Mouse (Mus musculus) testis, adult 2 months (tissue): ENCODE measurements at regions not wholly inside any gene's neighbourhood (a gene's known extent, or its start where the extent isn't known, plus 50 kb on each side); places are given as distances from the start of the nearest gene placed in this dataset.

Experiments used
- H3K27ac ChIP-seq: fragments of 200-500 bp; 2 replicates; pipeline ENCODE4 v1.5.1; 2012; ENCODE audit warnings: low read depth, low read length; ENCODE audit not compliant: control insufficient read depth, insufficient read depth
- H3K27me3 ChIP-seq: fragments of 200-500 bp; 2 replicates; pipeline ENCODE4 v1.6.1; 2012; ENCODE audit warnings: mild to moderate bottlenecking, low read length, moderate library complexity; ENCODE audit not compliant: control insufficient read depth, insufficient read depth
- H3K36me3 ChIP-seq: fragments of 200-500 bp; 2 replicates; pipeline ENCODE4 v1.6.1; 2012; ENCODE audit warnings: mild to moderate bottlenecking, low read length; ENCODE audit not compliant: control insufficient read depth, insufficient read depth
- H3K4me1 ChIP-seq: fragments of 200-500 bp; 2 replicates; pipeline ENCODE4 v1.6.1; 2012; ENCODE audit warnings: low read length; ENCODE audit not compliant: control insufficient read depth, insufficient read depth
- H3K4me3 ChIP-seq: fragments of 200-500 bp; 2 replicates; pipeline ENCODE4 v1.5.1; 2012; ENCODE audit warnings: low read depth, mild to moderate bottlenecking, low read length, moderate library complexity, mixed read lengths; ENCODE audit not compliant: control insufficient read depth
- CTCF ChIP-seq: fragments of 200-500 bp; IDR thresholded peaks from 2 replicates; pipeline ENCODE4 v1.5.1; 2012; ENCODE audit warnings: low read depth, mild to moderate bottlenecking, inconsistent platforms, low read length, moderate library complexity; ENCODE audit not compliant: control insufficient read depth, insufficient read depth, insufficient replicate concordance
- POLR2A ChIP-seq: fragments of 200-500 bp; IDR thresholded peaks from 2 replicates; pipeline ENCODE4 v1.6.1; 2012; ENCODE audit warnings: low read depth, mild to moderate bottlenecking, inconsistent platforms, low read length, moderate library complexity; ENCODE audit not compliant: control insufficient read depth

- H3K4me3 ChIP-seq, result no peak overlapping the region
- H3K27ac ChIP-seq, result no peak overlapping the region
- no peaks in the 10 kb centered on the region for H3K27me3 ChIP-seq
- TF ChIP-seq POLR2A (no peak), CTCF (no peak)
- no peaks in the 10 kb centered on the region for H3K36me3 ChIP-seq
- no peaks in the 10 kb centered on the region; the same call in none of the 2 replicates for H3K4me1 ChIP-seq
Measured at GRCm38 (mm10) chr8:8485252-8485651, 175.8 kb downstream of the Efnb2 start.

- no peaks in the 10 kb centered on the region for H3K27me3 ChIP-seq
- TF ChIP-seq CTCF (no peak), POLR2A (no peak)
- H3K36me3 ChIP-seq, result no peaks in the 10 kb centered on the region
- H3K4me1 ChIP-seq, result no peaks in the 10 kb centered on the region; the same call in none of the 2 replicates
- no peak overlapping the region for H3K27ac ChIP-seq
- no peak overlapping the region for H3K4me3 ChIP-seq
Measured at GRCm38 (mm10) chr8:8484546-8484945, 176.5 kb downstream of the Efnb2 start.

GRCm38 (mm10) chr8:8482707-8483480 lies 178.1 kb downstream of the Efnb2 start:
- H3K27ac ChIP-seq, result no peak overlapping the region
- H3K36me3 ChIP-seq, result no peaks in the 10 kb centered on the region
- TF ChIP-seq CTCF (no peak), POLR2A (no peak)
- H3K4me1 ChIP-seq, result no peaks in the 10 kb centered on the region
- H3K27me3 ChIP-seq, result no peaks in the 10 kb centered on the region
- no peak overlapping the region for H3K4me3 ChIP-seq

- H3K4me3 ChIP-seq, result no peak overlapping the region
- H3K27me3 ChIP-seq, result no peaks in the 10 kb centered on the region
- H3K36me3 ChIP-seq, result no peaks in the 10 kb centered on the region
- no peak overlapping the region for H3K27ac ChIP-seq
- TF ChIP-seq POLR2A (no peak), CTCF (no peak)
- no peaks in the 10 kb centered on the region for H3K4me1 ChIP-seq
Measured at GRCm38 (mm10) chr8:8477456-8477855, 183.6 kb downstream of the Efnb2 start.

GRCm38 (mm10) chr8:8468552-8468951 lies 192.5 kb downstream of the Efnb2 start:
- TF ChIP-seq POLR2A, result no peak
- TF ChIP-seq CTCF, result no peak
- Histone ChIP-seq H3K27me3 (no peaks in the 10 kb centered on the region), H3K36me3 (no peaks in the 10 kb centered on the region), H3K4me1 (no peaks in the 10 kb centered on the region), H3K4me3 (no peak overlapping the region), H3K27ac (no peak overlapping the region)

GRCm38 (mm10) chr8:8466526-8467244 lies 194.4 kb downstream of the Efnb2 start:
- no peaks in the 10 kb centered on the region for H3K27me3 ChIP-seq
- no peaks in the 10 kb centered on the region for H3K4me1 ChIP-seq
- H3K27ac ChIP-seq, result no peak overlapping the region
- TF ChIP-seq POLR2A (no peak), CTCF (no peak)
- no peak overlapping the region for H3K4me3 ChIP-seq
- H3K36me3 ChIP-seq, result no peaks in the 10 kb centered on the region

- Histone ChIP-seq H3K36me3 (no peaks in the 10 kb centered on the region), H3K27ac (no peak overlapping the region), H3K4me3 (no peak overlapping the region), H3K27me3 (no peaks in the 10 kb centered on the region), H3K4me1 (no peaks in the 10 kb centered on the region)
- TF ChIP-seq POLR2A, result no peak
- TF ChIP-seq CTCF, result no peak
Measured at GRCm38 (mm10) chr8:8462455-8462854, 198.6 kb downstream of the Efnb2 start.
